Mouse (Mus musculus): ENCODE data around the gene Fkrp.

Gene Fkrp

DNA sequence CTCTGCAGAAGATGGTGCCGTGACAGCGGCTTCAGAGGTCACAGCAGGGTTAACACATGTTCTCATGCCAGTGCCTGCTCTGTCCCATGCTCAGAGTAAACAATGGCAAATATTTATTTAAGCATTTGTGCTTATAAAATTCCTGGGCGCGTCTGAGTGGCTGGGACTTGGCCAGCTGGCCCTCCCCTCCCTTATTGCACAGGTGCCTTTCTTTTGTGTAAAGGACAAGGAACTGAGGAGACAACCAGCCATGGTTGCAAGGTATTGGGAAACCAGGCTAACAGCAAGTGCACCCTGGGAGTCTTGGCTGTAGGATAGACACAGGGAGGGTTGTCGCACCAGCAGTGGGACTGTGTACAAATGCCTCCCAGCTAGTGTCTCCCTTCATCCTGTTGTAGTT lies 24.2 kb downstream of the Fkrp start:
- DNase-seq (ENCODE audit: low spot score) = no peak

GRCm38 (mm10) chr7:16785541-16786083 lies 30.9 kb downstream of the Fkrp start:
- DNase-seq (ENCODE audit: low spot score) = no peak

GRCm38 (mm10) chr7:16784498-16784976 lies 32.0 kb downstream of the Fkrp start:
- peak; percentile 18 for DNase-seq (ENCODE audit: low spot score)

DNA sequence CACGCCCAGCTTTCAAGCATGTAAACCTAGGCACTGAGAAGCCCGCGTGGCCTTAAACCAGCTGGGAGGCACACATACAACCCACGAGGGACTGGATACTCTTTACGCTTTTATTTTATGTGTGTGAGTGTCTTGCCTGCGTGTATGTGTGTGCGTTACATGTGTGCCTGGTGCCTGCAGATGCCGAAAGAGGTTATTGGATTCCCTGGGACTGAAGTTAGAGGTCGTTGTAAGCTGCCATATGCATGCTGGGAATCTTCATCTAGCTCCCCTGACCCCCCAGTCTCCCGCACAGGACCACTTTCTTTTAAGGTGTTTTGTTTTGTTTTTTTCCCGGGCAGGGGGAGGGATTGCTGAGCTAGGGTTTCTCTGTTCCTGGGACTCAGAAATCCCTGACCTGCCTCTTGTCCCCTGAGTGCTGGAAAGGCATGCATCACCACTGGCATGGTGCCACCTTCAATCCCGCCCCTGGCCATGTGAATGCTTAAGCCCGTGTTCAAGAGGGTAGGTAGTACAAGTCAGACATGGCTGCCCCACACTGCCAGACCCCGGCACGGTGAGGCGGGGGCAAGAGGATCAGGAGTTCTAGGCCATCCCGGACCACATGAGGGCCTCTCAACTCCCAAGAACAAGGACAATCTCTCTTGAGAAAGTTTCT lies 32.6 kb downstream of the Fkrp start:
- peak; percentile 55 for DNase-seq (ENCODE audit: low spot score)

- DNase-seq (ENCODE audit: low spot score) = peak; percentile 74
Measured at GRCm38 (mm10) chr7:16783224-16783688, 33.3 kb downstream of the Fkrp start.

- DNase-seq (ENCODE audit: low spot score) = no peak
Measured at GRCm38 (mm10) chr7:16782555-16783125, 33.9 kb downstream of the Fkrp start.

DNA sequence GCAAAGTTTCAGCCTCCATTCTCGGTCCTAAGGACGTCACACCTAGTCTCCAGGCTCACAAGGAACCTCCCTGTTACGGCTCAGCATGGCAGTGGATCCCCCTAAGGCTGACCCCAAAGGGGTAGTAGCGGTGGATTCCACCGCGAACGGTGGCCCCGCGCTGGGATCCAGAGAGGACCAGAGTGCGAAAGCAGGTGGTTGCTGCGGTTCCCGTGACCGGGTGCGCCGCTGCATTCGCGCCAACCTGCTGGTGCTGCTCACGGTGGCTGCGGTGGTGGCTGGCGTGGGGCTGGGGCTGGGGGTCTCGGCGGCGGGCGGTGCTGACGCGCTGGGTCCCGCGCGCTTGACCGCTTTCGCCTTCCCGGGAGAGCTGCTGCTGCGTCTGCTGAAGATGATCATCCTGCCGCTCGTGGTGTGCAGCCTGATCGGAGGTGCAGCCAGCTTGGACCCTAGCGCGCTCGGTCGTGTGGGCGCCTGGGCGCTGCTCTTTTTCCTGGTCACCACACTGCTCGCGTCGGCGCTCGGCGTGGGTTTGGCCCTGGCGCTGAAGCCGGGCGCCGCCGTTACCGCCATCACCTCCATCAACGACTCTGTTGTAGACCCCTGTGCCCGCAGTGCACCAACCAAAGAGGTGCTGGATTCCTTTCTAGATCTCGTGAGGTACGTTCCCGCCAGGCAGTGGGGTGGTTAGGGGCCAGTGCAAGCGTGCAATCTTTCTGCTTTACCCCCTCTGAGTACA lies 34.5 kb downstream of the Fkrp start:
- DNase-seq (ENCODE audit: low spot score) = peak; percentile 26

DNA sequence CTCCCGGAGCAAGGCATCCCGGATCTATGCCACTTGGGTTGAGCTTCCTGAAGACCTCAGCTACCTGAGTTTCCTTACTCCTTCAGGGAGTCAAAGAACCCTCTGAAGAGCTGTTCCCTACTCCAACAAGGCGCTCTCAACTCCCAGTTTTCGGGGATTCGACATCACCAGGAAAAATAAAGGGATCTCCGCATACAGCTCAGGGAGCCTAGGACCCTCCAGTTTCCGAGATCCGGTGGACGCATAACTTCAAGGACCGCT lies 35.0 kb downstream of the Fkrp start:
- DNase-seq (ENCODE audit: low spot score) = no peak

GRCm38 (mm10) chr7:16780825-16781554 lies 35.5 kb downstream of the Fkrp start, which contains the start of gene Slc1a5:
Slc1a5 (plus strand) TSS chr7:16781340.
- peak; percentile 88 for DNase-seq (ENCODE audit: low spot score)

DNA sequence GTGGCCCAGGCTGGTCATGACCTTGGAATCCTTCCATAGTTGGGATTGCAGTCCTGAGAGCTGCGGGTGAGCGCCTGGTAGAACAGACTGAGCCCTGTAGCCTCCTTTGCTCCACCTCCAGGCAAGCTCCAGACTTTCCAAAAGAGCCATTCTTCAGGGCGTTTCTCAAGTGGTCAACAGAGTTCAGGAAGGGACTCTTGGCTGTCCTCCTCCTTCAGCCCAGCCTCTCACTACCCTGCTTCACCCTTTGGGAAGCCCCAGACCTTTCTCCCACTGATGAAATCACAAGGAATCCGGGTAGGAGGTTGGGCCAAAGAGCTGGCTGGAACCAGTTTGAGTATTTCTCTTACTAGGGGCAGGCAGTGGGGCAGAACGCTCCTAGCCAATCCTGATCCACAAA lies 36.5 kb downstream of the Fkrp start:
- no peak for DNase-seq (ENCODE audit: low spot score)

GRCm38 (mm10) chr7:16775888-16776287 lies 40.6 kb downstream of the Fkrp start:
- DNase-seq (ENCODE audit: low spot score) = no peak

DNA sequence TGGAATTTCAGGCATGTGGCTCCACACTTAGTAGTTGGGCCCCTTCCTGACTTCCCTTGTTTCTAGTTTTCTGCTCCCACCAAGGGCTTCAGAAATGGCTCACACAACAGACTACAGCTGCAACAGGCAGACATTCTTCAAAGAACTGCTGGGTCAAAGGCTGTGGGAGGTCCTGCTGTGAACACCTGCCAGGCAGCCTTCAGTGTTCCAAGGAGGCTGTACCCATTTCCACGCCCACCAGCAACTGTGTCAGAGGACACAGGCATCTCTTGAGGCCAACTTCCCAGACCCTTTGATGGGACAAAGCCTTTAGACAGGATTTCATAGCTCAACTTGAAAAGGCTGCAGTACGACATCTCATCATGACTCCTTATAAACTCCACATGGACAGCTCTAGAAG lies 50.1 kb downstream of the Fkrp start:
- no peak for DNase-seq (ENCODE audit: low spot score)

- no peak for DNase-seq (ENCODE audit: low spot score)
Measured at GRCm38 (mm10) chr7:16763463-16764218, 52.9 kb downstream of the Fkrp start.

DNA sequence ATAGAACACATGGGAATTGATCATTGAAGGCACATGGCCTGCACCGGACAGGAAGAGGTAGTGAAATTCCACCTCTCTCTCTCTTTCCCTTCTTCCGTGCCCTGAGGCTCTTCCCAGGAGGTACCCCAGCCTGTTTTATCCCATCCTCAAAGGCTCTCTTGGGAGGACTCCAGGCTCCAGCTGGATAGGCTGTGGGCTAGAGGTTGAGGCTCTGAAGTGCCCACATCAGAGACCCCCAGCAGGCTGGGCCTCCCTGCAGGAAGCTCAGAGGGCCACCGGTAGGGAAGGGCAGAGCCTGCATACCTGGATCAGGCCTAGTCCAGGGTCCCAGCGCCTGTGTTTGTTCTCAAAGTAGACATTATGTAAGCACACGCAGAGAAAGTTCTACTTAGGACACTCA lies 54.9 kb downstream of the Fkrp start:
- DNase-seq (ENCODE audit: low spot score) = no peak

DNA sequence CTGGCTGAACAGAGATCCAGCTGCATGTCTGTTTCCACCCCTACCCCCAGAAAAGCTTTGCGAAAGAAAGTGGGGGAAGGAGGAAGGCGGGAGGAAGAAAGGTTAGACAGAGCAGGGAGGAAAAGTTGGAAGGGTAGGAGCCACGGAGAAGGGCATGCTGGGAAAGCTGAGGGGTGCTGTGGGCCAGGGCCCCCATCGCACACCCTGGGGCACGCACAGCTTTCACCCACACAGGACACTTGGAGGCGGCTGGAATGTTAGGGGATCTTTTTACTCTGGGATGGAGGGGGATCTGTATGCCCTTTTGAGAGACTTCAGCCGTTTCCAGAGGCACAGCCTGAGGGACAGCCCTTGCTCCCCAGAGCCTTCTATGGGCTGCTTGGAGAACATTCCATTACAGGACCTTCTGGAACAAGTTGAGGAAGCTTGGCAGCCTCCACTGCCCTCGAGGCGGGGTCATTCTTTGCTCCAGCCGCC lies 55.5 kb downstream of the Fkrp start:
- no peak for DNase-seq (ENCODE audit: low spot score)

- DNase-seq (ENCODE audit: low spot score) = no peak
Measured at GRCm38 (mm10) chr7:16760292-16760691, 56.2 kb downstream of the Fkrp start.

Data from spleen, adult 12 weeks (tissue).